Mouse (Mus musculus): ENCODE measurements around the gene Zg16. TPM values are rescaled to one million over a fixed set of nuclear protein-coding genes. Genes with fewer than 3 reads are reported as not detected.
A peak's percentile ranks its signal among the peaks of the same experiment; 100 is the strongest.

Zg16 gene
- polyA plus RNA-seq, 1 experiment from 2014 or later: 7.6 TPM

DNA sequence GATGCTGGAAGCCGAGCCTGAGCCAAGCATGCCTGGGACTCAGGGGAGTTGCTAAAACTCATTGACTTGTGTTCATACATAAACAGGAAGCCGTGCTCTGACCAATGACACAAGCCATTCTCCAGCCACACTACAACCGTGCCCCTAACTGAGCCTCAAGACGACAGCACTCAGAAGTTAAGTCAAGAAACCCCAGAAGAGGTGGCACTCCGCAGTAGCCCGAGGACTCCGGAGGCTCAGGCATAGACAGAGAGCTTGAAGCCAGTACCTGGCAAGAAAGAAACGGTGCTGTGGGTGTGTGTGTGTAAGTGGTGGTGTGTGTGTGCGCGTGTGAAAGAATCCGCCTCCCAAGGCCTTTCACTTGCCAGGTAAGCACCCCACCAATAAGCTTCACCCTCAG, 27.8 kb upstream of the Zg16 start:
- WGBS: 69% methylated on average over 11 of the region's 11 CpGs
- Histone ChIP-seq H3K27ac (no peak overlapping the region), H3K4me3 (replicated peaks) (no peak overlapping the region), H3K27me3 (replicated peaks) (no peaks in the 10 kb centered on the region), H3K9me3 (no peaks in the 10 kb centered on the region), H3K36me3 (no peaks in the 10 kb centered on the region), H3K9ac (no peak overlapping the region), H3K4me2 (replicated peaks) (no peak overlapping the region), H3K4me1 (replicated peaks) (peaks cover 22% of the 10 kb centered on the region)
- ATAC-seq: no peak

DNA sequence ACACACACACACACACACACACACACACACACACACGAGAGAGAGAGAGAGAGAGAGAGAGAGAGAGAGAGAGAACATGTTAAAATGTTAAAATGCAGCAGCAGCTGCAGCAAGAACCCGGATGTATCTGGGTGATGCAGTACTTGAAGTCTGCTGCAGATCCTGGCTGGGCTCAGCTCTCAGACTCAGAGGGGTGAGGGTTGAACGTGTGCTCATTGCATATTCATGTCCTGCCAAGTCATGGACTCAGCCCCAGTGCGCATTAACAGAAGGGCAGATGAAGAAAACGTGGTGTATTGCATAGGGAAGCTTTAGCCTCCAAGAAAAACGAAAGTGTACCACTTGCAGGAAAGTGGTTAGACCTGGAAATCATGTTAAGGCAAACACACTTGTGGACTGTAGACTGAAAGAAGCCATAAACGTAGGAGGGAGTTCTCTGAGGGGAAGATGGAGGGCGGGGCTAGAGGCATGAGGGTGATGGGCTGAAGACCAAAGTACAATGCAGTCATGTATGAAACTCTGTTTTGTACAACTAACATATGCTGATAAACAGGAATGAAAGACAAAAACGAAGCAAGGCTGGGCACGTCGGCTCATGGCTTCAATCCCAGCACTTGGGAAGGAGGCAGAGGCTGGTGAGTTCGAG, 26.6 kb upstream of the Zg16 start:
- Histone ChIP-seq H3K27me3 (replicated peaks) (no peaks in the 10 kb centered on the region), H3K4me1 (replicated peaks) (peaks cover 22% of the 10 kb centered on the region), H3K9me3 (no peaks in the 10 kb centered on the region), H3K4me2 (replicated peaks) (peak overlapping the region; percentile 46), H3K4me3 (replicated peaks) (no peak overlapping the region), H3K9ac (no peak overlapping the region), H3K27ac (0 out of 2 replicates have a peak overlapping the region, but pooled peaks have one; percentile 22), H3K36me3 (no peaks in the 10 kb centered on the region)
- WGBS: 40% methylated on average over 12 of the region's 12 CpGs
- ATAC-seq: peak; percentile 50

DNA sequence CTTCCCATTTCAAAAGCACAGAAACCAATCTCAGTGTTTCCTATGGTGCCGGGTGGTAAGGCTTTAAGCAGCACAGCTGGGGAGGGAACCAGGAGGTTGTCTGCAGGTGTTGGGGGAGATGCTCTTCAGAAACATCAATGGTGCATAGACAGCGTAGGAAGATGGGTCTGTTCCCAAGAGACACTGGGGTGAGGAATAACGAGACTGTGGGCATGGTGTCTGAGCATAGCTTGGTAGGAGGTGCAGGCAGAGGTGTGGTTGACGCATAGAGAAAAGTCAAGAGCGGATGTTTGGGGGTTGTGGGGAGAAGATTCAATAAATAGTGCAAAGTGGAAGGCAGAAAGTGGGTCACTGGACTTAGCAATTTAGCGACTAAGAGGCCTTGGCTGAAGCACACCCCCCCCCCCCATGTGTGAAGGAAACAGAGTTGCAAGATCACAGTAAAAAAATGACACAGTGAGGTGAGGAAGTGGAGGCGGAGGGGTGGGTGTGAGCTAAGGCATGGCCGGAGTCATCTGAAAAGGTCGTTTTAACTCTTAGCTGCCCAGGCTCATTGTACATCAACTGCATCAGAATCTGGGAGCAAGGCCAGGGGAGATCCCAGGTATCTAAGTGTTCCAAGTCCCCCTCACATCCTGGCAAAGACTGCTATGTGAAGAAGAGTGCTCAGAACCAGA, 25.9 kb upstream of the Zg16 start:
- Histone ChIP-seq H3K4me1 (replicated peaks) (peaks cover 18% of the 10 kb centered on the region), H3K27me3 (replicated peaks) (no peaks in the 10 kb centered on the region), H3K36me3 (no peaks in the 10 kb centered on the region), H3K4me2 (replicated peaks) (peak overlapping the region; percentile 46; the same call in 1 of the 2 replicates), H3K9me3 (no peaks in the 10 kb centered on the region), H3K4me3 (replicated peaks) (no peak overlapping the region), H3K27ac (no peak overlapping the region), H3K9ac (no peak overlapping the region)
- ATAC-seq: no peak
- WGBS: 39% methylated on average over 9 of the region's 9 CpGs

DNA sequence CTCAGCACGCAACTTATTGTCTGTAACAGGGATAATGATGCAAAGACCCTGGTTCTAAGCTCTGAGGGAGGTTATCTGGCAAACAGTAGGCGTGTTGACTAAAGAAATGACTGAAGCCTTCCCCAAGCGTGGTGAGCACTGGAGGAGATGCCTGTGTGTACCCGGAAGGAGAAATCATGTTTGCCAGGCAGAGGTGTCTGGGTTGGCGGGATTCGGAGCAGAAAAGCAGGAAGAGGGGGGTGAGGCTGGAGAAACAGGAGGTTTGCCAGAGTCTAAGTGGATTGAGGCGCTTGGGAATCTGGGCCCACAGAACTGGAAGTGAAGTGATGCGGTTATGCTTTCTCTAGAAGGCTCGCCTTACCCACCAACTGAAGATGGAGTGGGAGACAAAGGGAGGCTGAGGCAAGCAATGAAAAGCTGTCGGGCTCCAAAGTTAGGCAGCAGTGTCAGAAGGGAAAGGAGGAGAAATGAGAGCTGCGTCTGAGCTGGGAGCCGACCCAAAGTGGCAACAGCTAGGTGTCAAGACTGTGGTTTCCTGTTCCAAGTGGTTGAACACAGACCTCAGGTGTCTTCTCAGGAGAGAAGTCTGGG, 25.2 kb upstream of the Zg16 start:
- H3K9me3 ChIP-seq: no peaks in the 10 kb centered on the region
- 71% methylated on average over 12 of the region's 12 CpGs for WGBS
- H3K9ac ChIP-seq: no peak overlapping the region
- peaks cover 12% of the 10 kb centered on the region; the same call in 1 of the 2 replicates for H3K4me1 ChIP-seq (replicated peaks)
- H3K4me3 ChIP-seq (replicated peaks): no peak overlapping the region
- no peak overlapping the region for H3K27ac ChIP-seq
- no peaks in the 10 kb centered on the region for H3K36me3 ChIP-seq
- no peak for ATAC-seq
- H3K27me3 ChIP-seq (replicated peaks): no peaks in the 10 kb centered on the region
- no peak overlapping the region for H3K4me2 ChIP-seq (replicated peaks)

DNA sequence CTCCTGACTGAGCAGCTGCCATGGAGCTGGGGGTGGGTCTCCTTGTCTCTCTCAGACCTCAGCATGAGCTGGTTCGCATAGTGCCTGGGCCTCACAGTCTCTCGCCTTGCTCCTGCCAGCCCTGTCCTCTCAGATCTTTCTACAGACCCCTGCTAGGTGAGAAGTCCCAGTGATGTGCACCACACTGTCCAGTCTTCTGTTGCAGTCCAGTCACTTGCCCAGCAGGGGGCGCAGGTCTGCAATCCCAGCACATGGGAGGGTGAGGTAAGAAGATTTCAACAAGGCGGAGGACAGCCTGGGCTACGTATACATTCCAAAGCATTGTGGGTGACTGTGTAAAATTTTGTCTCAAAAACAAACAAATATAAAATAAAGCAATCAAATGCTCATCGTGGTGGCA, 24.3 kb upstream of the Zg16 start:
- Histone ChIP-seq H3K4me3 (replicated peaks) (no peak overlapping the region), H3K36me3 (no peaks in the 10 kb centered on the region), H3K9ac (no peak overlapping the region), H3K4me2 (replicated peaks) (no peak overlapping the region), H3K9me3 (no peaks in the 10 kb centered on the region), H3K27me3 (replicated peaks) (no peaks in the 10 kb centered on the region), H3K27ac (no peak overlapping the region), H3K4me1 (replicated peaks) (peaks cover 12% of the 10 kb centered on the region; the same call in 1 of the 2 replicates)
- no peak for ATAC-seq
- WGBS: 46% methylated on average over 6 of the region's 6 CpGs

DNA sequence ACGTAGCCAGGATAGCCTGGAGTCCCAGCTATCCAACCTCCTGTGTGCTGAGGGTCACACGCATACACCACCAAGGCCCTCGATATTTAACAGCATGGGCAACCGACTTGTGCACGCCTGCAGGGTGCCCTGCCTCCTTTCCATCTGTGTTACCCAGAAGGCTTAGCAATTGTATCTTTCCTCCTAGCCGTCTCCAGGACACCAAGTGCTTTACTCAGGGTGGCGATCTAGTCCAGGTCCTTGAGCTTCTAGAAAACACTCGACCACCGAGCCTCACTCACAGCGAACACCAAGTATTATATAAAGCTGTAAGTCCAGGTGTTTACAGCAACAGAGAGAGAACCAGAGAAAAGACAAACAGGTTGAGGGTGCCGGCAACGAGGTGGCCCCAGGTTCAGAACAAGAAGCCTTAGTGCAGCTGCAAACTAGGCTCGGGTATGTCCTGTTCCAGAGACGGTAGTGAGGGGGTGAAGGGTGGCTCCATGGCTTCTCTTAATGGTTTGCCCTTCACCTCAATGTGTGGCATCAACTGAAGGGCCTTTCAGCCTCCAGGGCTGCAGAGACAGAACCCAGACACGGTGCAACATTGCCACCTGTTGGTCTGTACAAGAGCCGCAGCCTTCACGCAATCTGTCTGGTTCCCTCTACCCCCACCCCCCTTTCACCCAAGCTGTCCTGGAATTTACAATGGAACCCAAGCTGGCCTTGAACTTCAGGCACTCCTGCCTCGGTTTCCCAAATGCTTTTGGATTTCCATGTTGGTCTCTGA, 23.3 kb upstream of the Zg16 start:
- Histone ChIP-seq H3K27ac (no peak overlapping the region), H3K36me3 (no peaks in the 10 kb centered on the region), H3K9ac (no peak overlapping the region), H3K4me2 (replicated peaks) (no peak overlapping the region), H3K4me1 (replicated peaks) (peaks cover 12% of the 10 kb centered on the region; the same call in 1 of the 2 replicates), H3K9me3 (no peaks in the 10 kb centered on the region), H3K4me3 (replicated peaks) (no peak overlapping the region), H3K27me3 (replicated peaks) (no peaks in the 10 kb centered on the region)
- ATAC-seq: peak; percentile 61
- 42% methylated on average over 18 of the region's 18 CpGs for WGBS

DNA sequence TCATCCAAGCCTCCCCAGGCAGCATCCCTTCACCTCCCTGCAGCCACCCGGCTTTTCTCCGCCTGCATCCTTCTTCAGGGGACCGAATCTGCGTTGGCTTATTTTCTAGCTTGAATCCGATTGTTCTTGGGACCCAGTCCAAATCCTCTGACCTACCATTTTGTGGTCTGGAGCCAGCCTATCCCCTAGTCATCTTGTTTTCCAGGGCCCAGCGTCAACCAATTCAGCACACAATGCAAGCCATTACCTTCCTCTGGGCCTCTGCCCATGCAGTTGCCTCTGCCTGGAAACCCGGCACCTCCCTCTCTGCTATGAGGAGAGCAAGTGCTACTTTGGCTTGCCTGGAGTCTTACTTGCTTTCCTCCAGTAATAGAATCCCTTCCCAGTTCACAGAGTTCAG, 18.4 kb upstream of the Zg16 start:
- Histone ChIP-seq H3K27ac (no peak overlapping the region), H3K9me3 (no peaks in the 10 kb centered on the region), H3K36me3 (no peaks in the 10 kb centered on the region), H3K27me3 (replicated peaks) (no peaks in the 10 kb centered on the region), H3K4me2 (replicated peaks) (no peak overlapping the region), H3K9ac (no peak overlapping the region), H3K4me1 (replicated peaks) (peaks cover 9% of the 10 kb centered on the region; the same call in 1 of the 2 replicates), H3K4me3 (replicated peaks) (no peak overlapping the region)
- WGBS: 73% methylated on average over 7 of the region's 7 CpGs
- ATAC-seq: no peak

DNA sequence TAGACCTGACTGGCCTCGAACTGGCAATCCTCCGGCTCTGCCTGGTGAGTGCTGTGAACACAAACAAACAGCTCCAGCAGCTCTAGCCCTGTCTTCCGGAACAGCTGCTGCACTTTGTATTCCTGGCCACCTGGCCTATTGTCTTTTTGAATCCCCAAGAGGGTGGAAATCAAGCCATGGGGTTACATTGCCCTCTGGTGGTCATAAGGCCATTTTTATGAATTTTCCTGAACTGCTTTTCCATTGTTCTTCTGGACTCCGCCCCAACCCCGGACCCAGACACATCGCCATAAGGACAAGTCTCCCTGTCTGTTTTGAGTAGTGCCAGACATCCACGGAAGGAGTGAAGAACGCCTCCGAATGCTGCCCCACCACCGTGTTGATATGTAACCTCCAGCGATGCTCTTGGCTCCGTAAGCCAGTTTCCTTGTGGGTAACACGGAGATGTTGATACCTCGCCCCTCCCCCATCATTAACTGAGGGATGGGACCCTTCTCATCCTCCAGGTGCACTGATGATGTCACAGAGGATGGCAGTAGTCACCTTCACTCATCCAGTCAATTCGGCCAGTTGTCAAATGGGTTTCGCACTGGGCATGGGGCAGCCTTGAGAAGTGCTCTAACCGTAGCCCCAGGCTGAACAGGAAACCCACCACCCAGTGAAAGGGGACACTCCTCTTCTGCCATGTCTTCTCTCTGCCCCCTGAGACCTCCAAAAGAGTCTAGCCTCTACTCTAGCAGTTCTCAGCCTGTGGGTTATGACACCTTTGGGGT, 17.6 kb upstream of the Zg16 start:
- H3K36me3 ChIP-seq: no peaks in the 10 kb centered on the region
- peak overlapping the region; percentile 45 for H3K9ac ChIP-seq
- H3K27ac ChIP-seq: no peak overlapping the region
- WGBS: 16% methylated on average over 17 of the region's 17 CpGs
- ATAC-seq: peak; percentile 93
- no peaks in the 10 kb centered on the region for H3K27me3 ChIP-seq (replicated peaks)
- H3K4me1 ChIP-seq (replicated peaks): peaks cover 9% of the 10 kb centered on the region; the same call in 1 of the 2 replicates
- H3K9me3 ChIP-seq: no peaks in the 10 kb centered on the region
- peak overlapping the region; percentile 64 for H3K4me2 ChIP-seq (replicated peaks)
- H3K4me3 ChIP-seq (replicated peaks): peak overlapping the region; percentile 32

DNA sequence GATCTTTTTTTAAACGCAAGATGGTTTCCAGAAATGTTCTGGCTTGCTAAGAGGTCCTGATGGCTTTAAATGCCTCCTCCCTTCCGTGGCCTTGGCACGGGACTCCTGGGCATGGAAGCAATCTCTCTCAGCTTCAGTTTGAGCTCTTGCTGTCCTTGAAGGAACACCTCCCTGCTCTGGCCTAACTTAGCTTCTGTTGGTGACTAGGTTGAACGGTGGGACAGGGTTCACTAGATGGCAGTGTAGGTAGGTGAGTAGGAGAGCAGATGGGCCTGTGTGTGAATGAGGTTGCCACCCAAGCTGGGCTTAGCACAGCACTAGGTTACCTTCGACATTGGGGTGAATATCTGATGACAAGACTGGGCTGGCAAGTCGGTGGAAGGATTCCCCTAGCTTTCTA, 16.8 kb upstream of the Zg16 start:
- Histone ChIP-seq H3K4me1 (replicated peaks) (peaks cover 9% of the 10 kb centered on the region; the same call in 1 of the 2 replicates), H3K4me3 (replicated peaks) (no peak overlapping the region), H3K27ac (no peak overlapping the region), H3K36me3 (no peaks in the 10 kb centered on the region), H3K9me3 (no peaks in the 10 kb centered on the region), H3K9ac (no peak overlapping the region; the same call in 1 of the 2 replicates), H3K27me3 (replicated peaks) (no peaks in the 10 kb centered on the region), H3K4me2 (replicated peaks) (no peak overlapping the region)
- WGBS: 61% methylated on average over 6 of the region's 6 CpGs
- 0 out of 2 replicates have a peak, but pooled peaks have one; percentile 48 for ATAC-seq

DNA sequence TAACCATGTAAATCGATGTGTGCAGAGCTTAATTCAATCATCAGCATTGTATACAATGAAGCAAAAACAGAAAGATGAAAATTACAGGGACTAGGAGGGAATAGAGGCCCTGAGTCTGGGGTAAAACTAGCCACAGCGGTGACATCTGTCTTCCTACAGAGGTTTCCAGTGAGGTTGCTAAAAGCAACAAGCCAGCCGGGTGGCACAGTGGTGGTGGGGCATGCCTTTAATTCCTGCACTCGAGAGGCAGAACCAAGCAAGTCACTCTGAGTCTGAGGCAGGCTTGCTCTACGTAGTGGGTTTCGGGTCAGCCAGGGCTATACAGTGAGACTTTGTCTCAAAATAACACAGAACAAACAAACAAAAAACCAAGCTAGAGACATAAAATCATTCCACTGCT, 15.0 kb upstream of the Zg16 start:
- Histone ChIP-seq H3K9me3 (no peaks in the 10 kb centered on the region), H3K27me3 (replicated peaks) (no peaks in the 10 kb centered on the region), H3K36me3 (no peaks in the 10 kb centered on the region), H3K9ac (no peak overlapping the region; the same call in 1 of the 2 replicates), H3K4me1 (replicated peaks) (peaks cover 9% of the 10 kb centered on the region; the same call in 1 of the 2 replicates), H3K27ac (no peak overlapping the region), H3K4me2 (replicated peaks) (no peak overlapping the region), H3K4me3 (replicated peaks) (no peak overlapping the region)
- ATAC-seq: no peak
- 69% methylated on average over 6 of the region's 6 CpGs for WGBS

DNA sequence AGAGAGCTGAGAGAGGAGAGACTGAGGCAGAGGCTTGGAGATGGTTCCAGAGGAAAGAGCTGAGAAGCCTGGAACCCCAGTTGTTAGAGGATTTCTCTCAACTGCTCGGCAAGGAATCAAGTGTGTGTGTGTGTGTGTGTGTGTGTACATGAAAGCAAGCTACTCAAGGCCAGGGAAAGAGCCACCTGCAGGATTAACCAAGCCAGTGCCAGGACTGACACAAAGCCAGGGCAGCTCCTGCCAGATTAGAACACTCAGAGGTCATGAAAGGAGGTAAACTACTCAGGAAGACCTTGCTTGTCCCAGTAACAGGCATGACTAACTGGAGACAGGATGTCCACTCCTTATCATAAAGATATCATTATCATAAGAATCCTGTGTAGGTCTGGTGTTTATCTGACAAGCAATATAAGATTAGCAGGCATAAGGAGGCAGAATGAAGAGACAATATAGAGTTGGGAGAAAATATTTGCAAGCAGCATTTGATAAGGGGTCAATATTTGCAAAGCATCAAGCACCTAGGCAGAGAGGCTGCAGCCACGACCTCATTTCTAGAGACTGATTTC, 14.4 kb upstream of the Zg16 start:
- ATAC-seq: no peak; the same call in 1 of the 2 replicates
- no peak overlapping the region; the same call in 1 of the 2 replicates for H3K9ac ChIP-seq
- H3K27me3 ChIP-seq (replicated peaks): no peaks in the 10 kb centered on the region
- H3K27ac ChIP-seq: no peak overlapping the region
- H3K4me3 ChIP-seq (replicated peaks): no peak overlapping the region
- H3K9me3 ChIP-seq: no peaks in the 10 kb centered on the region
- no peak overlapping the region for H3K4me2 ChIP-seq (replicated peaks)
- WGBS: 29% methylated on average over 2 of the region's 2 CpGs
- H3K36me3 ChIP-seq: no peaks in the 10 kb centered on the region
- H3K4me1 ChIP-seq (replicated peaks): peaks cover 9% of the 10 kb centered on the region; the same call in 1 of the 2 replicates
